In the genomic region with DNA sequence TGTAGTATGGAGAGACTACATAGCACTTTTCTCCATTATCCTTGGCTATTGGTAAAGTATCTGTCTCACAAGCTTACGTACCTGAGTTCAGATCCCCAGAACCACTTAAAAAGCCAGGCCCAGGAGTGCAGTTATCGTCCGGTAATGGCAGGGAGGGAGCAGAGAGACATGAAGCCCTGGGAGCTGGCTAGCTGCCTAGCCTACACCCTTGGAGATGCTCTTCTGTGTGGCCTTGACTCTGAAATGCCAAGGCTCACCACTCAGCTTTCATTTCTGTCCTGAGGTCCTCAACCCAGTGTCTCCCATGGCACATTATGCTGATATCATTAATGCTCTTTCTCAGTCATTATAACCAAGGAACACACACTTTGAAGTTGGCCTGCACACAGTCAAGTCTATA, we compare ENCODE assay signal across 14 mouse cellular contexts.
DNase-seq lines count a peak whose midpoint lies in the region; ATAC-seq and TF ChIP-seq lines count a peak whose summit lies in the region.
"Had no signal": no experiment of that assay in that cellular context is flagged by ENCODE, and none has a peak within 500 bp of the region (broad histone marks: within the 10 kb centered on the region; RNA-seq: fewer than 3 reads in every experiment).

No protein-coding gene starts in this region.

- 91% methylated on average over 3 of the region's 3 CpGs for WGBS in hindbrain, embryonic 10.5 days
- WGBS in hindbrain, postnatal 0 days = 77% methylated on average over 3 of the region's 3 CpGs

- peak overlapping the region; percentile 79 for H3K27ac ChIP-seq in hindbrain, embryonic 10.5 days
- H3K27ac ChIP-seq in hindbrain, postnatal 0 days = no peak overlapping the region

- H3K27me3 ChIP-seq in hindbrain, embryonic 10.5 days (ENCODE audit: insufficient read depth, poor library complexity, severe bottlenecking) = no peaks in the 10 kb centered on the region
- H3K27me3 ChIP-seq in hindbrain, postnatal 0 days (ENCODE audit: insufficient read depth, low read length) = no peaks in the 10 kb centered on the region

- peak; percentile 90 to 93 for DNase-seq in adrenal gland, adult (ENCODE audit: inconsistent age in 2 of 2, low spot score in 1 of 2)
- no peak for DNase-seq in adrenal gland, postnatal 4 days (ENCODE audit: low spot score in 2 of 2)
- DNase-seq in hindbrain, embryonic 10.5 days (ENCODE audit: low spot score) = no peak
- DNase-seq in hindbrain, postnatal 0 days (ENCODE audit: low spot score) = no peak
- DNase-seq in testis, postnatal 14 days (ENCODE audit: low spot score) = peak; percentile 38
- no peak for DNase-seq in testis, postnatal 10 days (ENCODE audit: low spot score)
- no peak for DNase-seq in left cerebral cortex, adult 11 months (ENCODE audit: low spot score)
- DNase-seq in frontal cortex, postnatal 25 days (ENCODE audit: low spot score in 2 of 2) = no peak
- DNase-seq: embryo, embryonic 11 days; heart, postnatal 14 days; kidney, postnatal 14 days; lung, adult 2 months; thymus, postnatal 25 days had no signal

- peaks cover 39% of the 10 kb centered on the region for H3K4me1 ChIP-seq in hindbrain, embryonic 10.5 days (replicated peaks)
- H3K4me1 ChIP-seq in hindbrain, postnatal 0 days (ENCODE audit: insufficient read depth, low read length) = 0 out of 2 replicates have a peak, but pooled peaks cover 10% of the 10 kb centered on the region

- no peak overlapping the region for H3K9ac ChIP-seq in hindbrain, postnatal 0 days (replicated peaks; ENCODE audit: low read length)

- H3K4me3 ChIP-seq in hindbrain, embryonic 10.5 days = no peak overlapping the region
- H3K4me3 ChIP-seq in hindbrain, postnatal 0 days (ENCODE audit: low read length) = no peak overlapping the region

- no peak overlapping the region for H3K4me2 ChIP-seq in hindbrain, postnatal 0 days (ENCODE audit: low read depth, low read length)

- TF ChIP-seq CTCF in hindbrain, postnatal 0 days (IDR thresholded peaks at IDR 0.05; ENCODE audit: low read depth) = no peak

- no peaks in the 10 kb centered on the region for H3K9me3 ChIP-seq in hindbrain, embryonic 10.5 days
- no peaks in the 10 kb centered on the region for H3K9me3 ChIP-seq in hindbrain, postnatal 0 days (ENCODE audit: low read length)

- H3K36me3 ChIP-seq in hindbrain, embryonic 10.5 days = peaks cover 78% of the 10 kb centered on the region
- H3K36me3 ChIP-seq in hindbrain, postnatal 0 days (ENCODE audit: insufficient read depth, low read length) = no peaks in the 10 kb centered on the region

- ATAC-seq in hindbrain, postnatal 0 days = no peak
- ATAC-seq: activated CD4-positive, CD25-positive, alpha-beta regulatory T cell, adult 4 months had no signal

Comparison
In these comparisons a context has a peak if more than half of its experiments do, and no peak if none do; other contexts are left out.
1. DNase-seq: peak in adrenal gland, adult (2 of 2) and testis, postnatal 14 days (single experiment); none in adrenal gland, postnatal 4 days (0 of 2), hindbrain, embryonic 10.5 days (single experiment), hindbrain, postnatal 0 days (single experiment), testis, postnatal 10 days (single experiment), left cerebral cortex, adult 11 months (single experiment) and frontal cortex, postnatal 25 days (0 of 2).